Mouse (Mus musculus) spleen, postnatal 36 days (tissue): ENCODE measurements at regions not wholly inside any gene's neighbourhood (a gene's known extent, or its start where the extent isn't known, plus 50 kb on each side); places are given as distances from the start of the nearest gene placed in this dataset.

ENCODE experiments used
- DNase-seq, 2 experiments: peaks; one replicate each; pipeline ENCODE4 v3.0.0; 2022; ENCODE audit warnings: low spot score in 2 of 2, mixed read lengths in 1 of 2

DNA sequence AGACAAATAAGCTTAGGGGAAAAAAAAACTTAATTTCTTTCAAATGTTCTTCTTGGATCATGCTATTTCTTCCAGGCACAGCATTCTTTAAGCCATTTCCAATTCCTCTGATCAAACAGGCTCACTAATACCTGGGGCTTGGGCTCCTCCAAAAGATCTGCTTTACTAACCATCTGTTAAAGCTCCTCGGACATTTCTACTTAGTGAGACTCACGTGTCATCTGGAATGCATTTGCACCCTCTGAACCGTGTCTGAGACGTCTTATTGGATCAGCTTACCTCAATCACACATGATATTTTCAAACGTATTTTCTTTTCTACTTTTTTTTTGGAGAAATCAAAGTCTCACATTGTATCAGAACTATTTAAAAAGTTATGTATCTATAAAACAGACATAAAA is 132.4 kb downstream of the Npr3 start:
- no peak for DNase-seq

DNA sequence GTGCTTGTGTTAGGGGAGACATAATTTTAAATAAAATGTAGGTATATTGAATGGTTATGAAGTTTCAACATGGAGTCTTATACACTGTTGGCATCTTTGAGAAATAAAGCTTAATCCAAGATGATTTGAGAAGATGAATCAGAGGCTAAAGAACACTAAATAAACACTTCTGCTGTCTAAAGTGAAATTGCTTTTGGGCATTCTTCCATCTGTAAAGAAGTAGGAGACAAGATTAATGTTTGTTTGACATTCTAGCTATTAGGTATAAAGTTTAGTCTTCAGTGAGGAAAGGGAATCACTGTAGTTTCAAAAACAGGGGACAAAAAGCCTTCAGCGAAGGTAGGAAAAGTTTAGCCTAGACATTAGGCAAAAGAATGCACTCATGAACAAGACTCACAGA is 136.5 kb downstream of the Npr3 start:
- DNase-seq: no peak

DNA sequence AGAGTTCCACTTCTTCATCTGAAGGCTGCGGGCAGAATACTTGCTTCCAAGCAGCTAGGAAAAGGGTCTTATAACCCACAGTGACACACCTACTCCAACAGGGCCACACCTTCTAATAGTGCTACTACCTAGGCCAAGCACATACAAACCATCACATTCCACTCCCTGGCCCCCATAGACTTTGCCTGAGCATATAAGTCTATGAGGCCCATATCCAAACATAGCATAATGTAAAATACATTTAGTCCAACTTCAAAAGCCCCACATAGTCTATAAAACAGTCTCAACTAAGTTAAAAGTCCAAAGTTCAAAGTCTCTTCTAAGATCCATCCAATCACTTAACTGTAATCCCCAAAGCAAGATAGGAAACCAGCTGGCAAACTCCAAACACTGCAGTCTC is 149.1 kb downstream of the Npr3 start:
- no peak for DNase-seq

DNA sequence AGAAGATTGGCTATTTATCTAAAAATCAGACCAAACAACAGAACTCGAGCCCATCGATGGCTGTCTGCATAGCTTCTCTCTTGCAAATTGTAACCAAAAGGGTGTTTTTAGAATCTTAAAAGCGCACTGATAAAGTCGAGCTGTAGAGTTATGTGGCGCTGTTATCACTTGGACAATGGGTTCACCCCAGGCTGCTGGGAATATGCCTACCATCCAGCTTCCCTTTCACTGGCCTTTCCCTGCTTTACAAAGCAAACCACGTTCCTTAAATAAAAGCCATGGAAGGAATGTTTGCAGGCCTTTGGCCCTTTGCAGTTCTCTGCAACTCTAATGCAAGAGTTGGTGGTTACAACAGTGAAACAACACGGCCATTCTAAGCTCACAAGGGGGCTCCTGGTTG is 150.3 kb downstream of the Npr3 start:
- DNase-seq: no peak

DNA sequence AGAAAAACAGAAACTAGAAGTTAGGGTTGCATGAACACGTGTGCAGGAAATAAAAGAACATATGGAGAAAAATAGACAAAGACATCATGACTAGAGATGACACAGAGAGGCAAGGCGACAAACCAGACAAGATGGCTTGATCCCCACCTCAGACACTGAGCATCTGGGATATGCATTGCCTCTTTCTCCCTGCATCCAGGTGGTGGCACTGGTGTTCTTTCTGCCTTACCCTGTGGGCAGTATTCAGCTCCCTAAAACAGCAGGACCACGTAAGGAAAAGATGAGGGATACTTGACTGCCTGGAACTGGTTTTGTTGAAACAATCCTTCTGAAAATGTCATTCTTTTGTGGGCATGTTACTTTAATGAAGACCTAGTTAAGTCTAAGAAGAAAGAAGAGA is 153.9 kb downstream of the Npr3 start:
- DNase-seq: no peak

DNA sequence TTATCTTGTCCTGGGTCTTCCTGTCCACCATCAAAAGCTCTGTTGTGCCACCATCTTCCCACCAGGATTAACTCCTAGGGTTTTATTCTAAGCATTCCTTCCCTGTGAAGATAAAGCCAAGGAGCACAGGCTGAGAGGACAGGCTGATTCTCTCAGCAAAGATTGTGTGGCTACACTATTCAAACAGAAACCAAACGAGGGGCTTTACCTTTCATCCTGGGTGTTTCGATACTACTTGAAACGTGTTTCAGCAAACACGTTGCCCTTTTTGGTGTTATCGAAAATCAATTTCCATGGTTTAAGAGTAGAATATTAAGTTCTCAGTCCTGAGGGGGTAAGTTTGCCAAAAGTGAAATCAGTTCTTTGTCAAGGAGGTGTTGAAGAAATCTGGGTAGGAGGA is 156.2 kb downstream of the Npr3 start:
- DNase-seq: no peak

DNA sequence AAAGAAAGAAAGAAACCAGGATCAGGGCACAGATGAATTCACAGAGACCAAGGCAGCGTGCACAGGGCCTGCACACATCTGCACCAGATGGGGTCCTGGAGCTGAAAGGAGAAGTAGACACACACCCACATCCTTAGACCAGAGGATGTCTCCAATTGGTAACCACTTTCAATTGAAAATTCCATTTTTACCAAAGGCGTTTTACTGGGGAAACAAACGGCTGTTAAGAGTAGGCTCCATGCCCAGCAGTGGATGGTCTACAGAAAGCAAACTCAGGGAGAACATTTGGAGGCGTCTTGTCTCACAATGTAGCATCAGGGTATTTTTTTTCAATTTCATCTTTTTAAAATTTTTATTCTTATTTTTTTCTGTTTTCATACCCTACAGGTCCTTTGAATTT is 157.6 kb downstream of the Npr3 start:
- no peak for DNase-seq

DNA sequence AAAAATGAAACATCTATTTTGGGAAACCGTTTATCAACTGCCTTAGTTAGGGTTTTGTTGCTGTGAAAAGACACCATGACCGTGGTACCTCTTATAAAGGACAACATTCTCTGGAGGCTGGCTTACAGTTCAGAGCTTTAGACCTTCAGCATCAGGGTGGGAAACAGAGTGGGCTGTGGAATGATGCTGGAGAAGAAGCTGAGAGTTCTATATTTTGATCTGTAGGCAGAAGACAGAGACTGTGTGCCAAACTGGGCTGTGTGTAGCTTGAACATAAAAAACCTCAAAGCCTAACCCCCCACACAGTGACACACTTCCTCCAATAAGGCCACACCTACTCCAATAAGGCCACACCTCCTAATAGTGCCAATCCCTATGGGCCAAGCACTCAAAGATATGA is 158.8 kb downstream of the Npr3 start:
- DNase-seq: no peak

DNA sequence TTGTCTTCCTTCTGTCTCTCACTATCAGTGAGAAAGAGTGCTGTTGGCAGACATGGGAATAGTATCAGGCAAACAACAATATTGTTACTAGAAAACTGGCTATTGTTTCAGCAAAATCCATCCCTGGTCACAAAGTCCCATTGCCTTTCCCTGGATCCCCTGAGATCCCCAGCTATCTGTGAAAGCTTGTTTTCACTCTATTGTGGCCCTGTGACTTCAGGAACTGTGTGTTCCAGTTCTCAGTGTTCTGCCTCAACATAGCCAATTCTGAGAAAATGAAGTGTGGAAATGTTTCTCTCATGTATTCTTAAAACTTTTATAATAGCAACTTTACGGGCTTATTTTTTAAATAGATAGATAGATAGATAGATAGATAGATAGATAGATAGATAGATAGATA is 160.3 kb downstream of the Npr3 start:
- no peak for DNase-seq

DNA sequence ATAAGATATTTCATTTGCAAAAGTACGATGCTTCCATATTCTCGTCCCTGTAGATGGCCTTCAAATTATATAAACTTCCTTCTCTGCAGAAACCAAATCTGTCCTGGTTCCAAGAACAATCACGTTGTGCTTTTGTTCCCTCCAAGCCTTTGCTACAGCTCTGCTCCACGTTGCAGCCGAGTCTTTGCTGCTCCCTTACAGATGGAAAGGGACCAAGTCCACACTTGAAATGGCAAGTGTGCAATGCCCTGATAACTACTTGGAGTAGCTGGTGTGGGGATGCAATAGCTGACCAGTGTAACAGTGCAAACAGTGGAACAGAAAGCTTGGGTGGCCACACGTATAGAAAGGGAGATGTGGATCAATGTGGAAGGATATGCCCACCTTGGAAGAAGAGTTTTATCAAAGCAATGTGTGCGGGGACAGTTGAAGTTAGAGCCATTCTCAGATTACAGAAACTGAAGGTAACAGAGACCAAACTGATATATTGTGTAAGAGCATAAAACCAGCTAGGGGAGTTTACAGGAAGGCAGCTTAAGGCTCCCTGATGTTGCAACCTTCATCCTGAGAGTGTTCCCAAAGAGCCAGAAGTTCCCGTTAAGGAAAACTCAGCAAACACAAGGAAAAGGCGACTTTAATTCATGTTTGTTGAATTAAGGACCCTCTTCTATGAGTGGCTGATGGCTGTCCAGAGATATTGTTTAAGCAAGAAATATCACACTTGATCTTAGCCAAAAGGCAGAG is 161.3 kb downstream of the Npr3 start:
- no peak for DNase-seq

DNA sequence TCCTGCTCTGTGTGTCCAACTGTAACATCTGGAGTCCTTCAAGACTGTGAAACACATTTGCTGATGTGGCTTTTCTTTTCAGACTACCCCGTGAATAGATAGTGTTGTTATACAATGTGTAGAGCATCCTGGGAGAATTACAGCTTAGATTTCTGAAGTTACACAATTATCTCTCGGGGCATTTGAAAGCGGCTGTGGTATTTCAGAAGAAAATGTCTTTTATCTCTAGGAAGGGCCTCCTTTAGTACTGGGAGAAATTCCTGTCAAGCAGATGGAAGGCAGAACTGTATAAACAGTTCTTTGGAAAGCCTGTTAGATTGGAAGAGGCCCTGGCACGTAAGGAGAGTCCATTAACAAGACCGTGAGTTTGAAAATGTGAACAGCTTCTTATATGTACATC is 162.2 kb downstream of the Npr3 start:
- DNase-seq: no peak

DNA sequence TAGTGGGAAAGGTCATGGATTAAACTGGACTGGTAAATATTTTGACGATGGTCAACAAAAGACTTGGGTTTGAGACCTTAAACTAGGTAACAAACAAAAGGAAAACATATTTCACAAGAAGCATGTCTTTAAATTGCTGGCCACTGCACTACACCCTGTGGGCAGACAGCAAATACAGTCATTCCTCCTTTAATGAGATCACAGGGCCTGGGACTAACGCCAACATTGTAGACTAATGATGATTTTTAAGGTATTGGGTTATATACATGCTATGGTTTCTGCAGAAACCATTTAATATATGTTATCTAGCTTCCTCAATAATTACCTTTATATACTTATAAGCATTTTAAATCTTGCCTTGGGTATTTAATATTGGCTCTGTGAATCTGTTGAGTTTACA is 162.8 kb downstream of the Npr3 start:
- no peak for DNase-seq

DNA sequence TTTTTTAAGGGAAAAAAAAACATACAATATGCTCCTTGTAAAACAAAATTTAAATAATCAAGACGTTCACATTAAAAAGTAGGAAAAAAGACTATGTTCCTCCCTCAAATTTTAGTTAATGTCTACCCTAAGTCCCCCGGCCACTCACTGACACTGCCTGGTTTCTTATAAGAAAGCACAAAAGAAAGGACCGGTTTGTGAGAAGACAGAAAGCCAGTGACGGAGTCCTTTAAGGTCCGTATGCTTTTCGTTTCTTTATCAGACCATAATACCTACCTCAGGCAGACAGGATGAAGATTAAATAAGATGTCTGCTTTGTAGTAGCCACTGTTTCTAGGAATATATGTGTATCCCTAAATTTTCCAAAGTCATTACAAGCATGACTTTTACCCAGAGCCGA is 164.3 kb downstream of the Npr3 start:
- DNase-seq: no peak

DNA sequence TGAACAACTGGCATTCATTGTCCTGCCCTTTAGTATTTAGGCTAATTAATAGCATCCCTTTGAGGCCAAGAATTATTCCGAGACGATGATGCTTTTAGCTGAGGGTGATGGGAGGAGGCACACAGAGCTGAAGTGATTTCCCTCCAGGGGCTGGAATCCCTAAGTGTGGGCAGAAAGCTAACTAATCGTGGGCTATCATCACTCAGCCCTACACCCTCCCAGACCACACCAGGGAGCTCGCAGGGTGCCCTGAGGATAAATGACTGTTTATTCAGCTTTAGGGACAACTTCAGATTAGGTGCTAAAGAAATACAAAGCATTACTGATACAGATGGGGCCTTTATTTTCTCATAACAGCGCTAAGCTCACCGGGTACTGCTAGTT is 164.7 kb downstream of the Npr3 start:
- no peak for DNase-seq

DNA sequence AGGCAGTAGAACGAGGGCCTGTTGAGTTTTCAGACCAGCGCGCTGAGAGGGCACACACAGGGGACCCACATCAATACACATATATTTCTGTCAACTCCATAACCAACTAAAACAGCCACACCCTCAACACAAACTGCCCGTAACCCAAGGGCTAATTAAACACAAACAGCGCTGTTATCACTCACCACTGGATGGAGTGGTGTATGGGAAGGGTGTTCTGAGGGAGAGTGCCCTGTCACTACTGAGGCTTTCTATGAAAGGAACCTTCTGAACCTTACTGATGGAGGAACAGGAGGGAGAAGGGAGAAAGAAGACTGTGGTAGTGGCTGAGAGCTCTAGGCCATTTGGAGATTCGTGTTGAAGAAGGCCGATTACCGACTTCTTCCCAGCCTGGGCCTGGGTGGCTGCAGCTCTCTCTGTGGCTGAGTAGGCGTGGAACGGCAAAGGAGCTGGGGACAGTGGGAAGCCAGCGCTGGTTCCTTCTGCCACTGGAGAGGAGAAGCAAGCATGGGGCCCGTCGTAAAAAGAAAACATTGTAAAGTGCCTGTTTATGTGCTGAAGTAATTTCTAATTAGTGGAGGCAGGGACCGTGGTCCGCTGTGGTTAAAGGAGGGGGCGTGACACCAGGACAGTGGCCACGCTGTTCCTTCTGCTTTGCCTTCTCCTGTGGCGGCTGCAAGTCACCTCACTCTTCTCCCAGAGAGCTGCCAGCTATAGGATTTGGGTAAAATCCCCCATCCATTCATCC is 165.3 kb downstream of the Npr3 start:
- DNase-seq: no peak

DNA sequence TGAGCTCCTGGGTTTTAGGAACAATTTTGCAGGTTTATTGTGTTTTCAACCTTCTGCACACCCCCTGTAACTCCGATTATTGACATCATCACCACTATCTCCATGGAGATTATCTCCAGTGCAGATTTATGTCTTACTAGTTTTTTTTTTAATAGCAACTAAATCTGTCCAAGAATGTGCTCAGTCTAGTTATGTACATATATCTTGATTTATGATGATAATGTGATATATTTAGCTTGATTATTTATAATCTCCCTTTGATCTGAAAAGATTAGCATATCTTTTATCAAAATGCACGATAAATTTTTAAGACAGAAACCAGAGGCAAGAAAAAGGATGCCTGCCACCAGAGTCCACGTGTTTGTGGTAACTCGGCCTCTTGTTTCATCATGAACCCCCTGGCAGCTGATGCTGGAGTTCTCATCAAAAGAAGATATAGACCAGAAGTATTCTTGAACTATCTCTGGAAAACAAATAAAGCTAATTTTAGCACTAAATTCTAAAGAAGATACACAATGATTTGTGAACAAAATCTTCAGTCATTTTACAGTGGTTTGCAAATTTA is 169.6 kb downstream of the Npr3 start:
- no peak for DNase-seq

DNA sequence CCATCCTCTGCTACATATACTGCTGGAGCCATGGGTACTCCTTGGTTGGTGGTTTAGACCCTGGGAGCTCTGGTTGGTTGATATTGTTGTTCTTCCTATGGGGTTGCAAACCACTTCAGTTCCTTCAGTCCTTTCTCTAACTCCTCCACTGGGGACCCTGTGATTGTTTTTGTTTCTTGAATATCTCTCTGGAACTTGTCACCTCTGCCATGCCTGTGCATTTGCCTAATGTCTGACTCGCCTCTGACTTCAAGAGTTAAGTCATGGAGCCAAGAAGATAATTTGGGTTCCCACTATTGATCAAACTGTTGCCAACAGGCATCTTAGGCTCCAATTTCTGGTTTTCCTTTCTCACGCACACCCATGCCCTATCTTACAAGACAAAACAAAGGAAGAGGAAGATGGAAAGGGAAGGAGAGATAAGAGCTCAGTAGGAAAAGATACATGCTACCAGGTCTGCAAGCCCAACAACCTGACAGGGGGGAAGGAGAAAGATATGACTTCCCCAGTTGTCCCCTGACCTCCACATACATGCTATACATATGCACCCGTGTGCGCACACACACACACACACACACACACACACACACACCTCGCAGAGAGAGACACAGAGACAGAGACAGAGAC is 172.3 kb downstream of the Npr3 start:
- DNase-seq: no peak

DNA sequence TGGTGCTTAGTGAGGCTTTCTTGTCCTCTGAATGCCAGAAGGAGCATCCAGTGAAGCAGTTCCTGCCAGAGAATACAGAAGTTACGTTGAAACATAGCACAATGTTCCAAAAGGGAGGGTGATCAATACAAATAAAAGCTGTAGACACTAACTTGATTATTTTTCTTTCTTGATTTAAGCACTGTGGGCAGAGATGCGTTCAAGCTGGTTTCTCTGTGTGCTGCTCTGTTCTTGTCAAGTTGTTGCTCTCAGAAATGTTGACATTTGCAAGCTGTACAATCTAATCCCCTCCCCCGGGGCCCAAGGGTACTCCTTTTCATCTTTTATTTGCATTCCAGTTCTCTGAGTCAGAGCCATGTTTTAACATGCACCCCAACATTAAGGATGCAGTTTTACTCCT is 177.7 kb downstream of the Npr3 start:
- DNase-seq: no peak

DNA sequence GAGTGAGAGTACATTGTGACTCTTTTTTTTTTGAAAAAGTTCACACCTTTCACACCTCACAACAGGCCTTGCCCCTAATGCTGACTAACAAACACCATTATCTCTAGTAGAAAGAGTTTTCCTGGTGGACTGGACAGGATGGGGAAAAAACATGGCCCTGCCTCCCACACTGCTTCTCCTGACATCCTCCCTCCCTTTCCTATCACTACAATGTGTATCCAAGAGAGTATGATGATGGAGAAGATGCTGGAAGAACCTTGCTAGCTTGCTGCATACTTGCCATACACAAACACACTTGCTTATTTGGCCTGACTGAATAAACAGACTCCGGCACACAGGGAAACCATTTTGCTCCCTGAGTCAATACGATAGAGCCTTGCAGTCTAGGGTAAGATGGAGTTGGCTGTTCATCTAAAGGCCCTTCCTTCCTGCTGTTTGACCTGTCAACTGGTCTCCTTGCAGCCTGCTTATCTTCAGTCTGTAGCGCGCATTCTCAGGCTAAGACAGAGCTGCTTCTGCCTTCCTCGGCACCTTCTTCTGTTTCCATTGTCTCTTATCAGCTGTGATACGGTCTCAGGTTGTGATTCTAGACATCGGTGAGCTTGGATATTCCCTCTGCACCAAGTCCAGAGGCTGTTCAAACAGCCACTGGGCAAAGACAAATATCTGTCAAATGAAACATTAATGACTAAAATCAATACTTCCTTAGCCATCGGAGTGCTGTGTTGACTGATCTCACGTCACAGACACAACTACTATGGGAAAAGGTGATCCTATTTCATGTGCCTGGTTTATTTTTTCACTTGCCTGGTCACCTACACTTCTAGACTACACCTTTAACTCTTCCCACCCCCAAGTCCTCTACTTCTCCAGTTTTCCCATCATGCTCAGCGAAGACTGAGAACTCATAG is 181.2 kb downstream of the Npr3 start:
- no peak for DNase-seq

DNA sequence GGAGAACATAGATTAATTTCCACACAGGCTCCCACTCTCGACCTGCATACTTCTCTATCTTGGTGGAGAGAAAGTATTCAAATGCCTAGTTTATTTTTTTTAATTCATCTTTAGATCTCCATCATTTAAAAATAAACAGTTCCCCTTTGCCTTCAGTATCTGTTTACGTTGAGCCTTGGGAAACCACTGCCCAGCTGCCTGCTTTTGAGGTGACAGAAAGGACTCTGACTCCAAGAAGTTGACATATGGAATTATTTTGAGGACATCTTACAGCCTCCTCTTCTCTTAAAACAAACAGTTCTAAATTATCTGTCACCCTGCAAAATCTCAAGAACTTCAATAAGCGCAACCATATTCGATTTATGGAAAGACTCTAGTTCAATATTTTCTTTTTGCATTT is 186.4 kb downstream of the Npr3 start:
- DNase-seq: no peak

DNA sequence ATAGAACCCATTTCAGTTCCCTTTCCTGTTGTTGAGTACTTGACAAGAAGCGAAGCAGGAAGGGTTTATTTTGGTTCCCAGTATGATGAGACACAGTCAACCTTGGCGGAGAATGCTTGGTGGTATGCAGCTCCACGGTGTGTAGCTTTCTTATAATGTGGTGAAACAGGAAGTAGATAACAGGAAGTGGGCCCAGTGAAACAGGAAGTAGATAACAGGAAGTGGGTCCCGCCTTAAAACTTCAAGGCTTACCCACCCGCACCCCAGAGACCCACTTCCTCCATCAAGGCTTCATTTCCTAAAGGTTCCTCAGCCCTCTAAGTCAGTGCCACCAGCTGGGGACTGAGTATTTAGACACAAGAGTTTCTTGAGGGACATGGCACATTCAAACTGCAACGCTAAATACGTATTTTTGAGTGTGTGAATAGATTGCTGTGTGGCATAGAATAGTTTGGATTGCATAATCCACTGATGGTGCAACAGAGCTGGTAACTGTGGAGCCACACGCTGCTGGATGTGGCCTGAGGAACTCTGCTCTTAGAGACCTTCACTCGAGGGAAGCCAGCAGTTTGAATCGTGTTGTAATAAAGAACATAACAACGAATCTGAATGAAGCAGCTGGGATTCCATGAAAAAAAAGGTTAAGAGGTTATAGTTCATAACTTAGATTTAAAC is 190.8 kb downstream of the Npr3 start:
- DNase-seq: peak; percentile 12 to 21
